Mouse (Mus musculus): ENCODE results near the gene Tor1aip2.

Tor1aip2 gene

GRCm38 (mm10) chr1:156041451-156042241, 6.4 kb downstream of the Tor1aip2 start:
- DNase-seq = no peak

- DNase-seq = no peak
Observed at GRCm38 (mm10) chr1:156042481-156042880, 7.3 kb downstream of the Tor1aip2 start.

GRCm38 (mm10) chr1:156043027-156043426, 7.8 kb downstream of the Tor1aip2 start:
- peak; percentile 74 for DNase-seq

- no peak for DNase-seq
Observed at GRCm38 (mm10) chr1:156044211-156044611, 9.0 kb downstream of the Tor1aip2 start.

GRCm38 (mm10) chr1:156046688-156047087, 11.5 kb downstream of the Tor1aip2 start:
- no peak for DNase-seq

GRCm38 (mm10) chr1:156058207-156058606, 23.0 kb downstream of the Tor1aip2 start:
- no peak for DNase-seq

- no peak for DNase-seq
Observed at GRCm38 (mm10) chr1:156062193-156062592, 27.0 kb downstream of the Tor1aip2 start.

GRCm38 (mm10) chr1:156066133-156066532, 30.9 kb downstream of the Tor1aip2 start:
- DNase-seq = no peak

GRCm38 (mm10) chr1:156070106-156070505, 34.9 kb downstream of the Tor1aip2 start:
- DNase-seq = no peak

- no peak for DNase-seq
Observed at GRCm38 (mm10) chr1:156073169-156073821, 38.1 kb downstream of the Tor1aip2 start.

GRCm38 (mm10) chr1:156074575-156074974, 39.4 kb downstream of the Tor1aip2 start:
- peak; percentile 70 for DNase-seq

GRCm38 (mm10) chr1:156076474-156076873, 41.3 kb downstream of the Tor1aip2 start:
- no peak for DNase-seq

- peak; percentile 18 for DNase-seq
Observed at GRCm38 (mm10) chr1:156077655-156078054, 42.5 kb downstream of the Tor1aip2 start.

- DNase-seq = no peak
Observed at GRCm38 (mm10) chr1:156084603-156085002, 49.4 kb downstream of the Tor1aip2 start.

GRCm38 (mm10) chr1:156085770-156086169, 50.6 kb downstream of the Tor1aip2 start:
- DNase-seq = peak; percentile 78

- DNase-seq = no peak
Observed at GRCm38 (mm10) chr1:156087586-156087985, 52.4 kb downstream of the Tor1aip2 start.

GRCm38 (mm10) chr1:156089561-156089960, 54.4 kb downstream of the Tor1aip2 start:
- DNase-seq = no peak

- DNase-seq = peak; percentile 55
Observed at GRCm38 (mm10) chr1:156090042-156090441, 54.8 kb downstream of the Tor1aip2 start.

- DNase-seq = no peak
Observed at GRCm38 (mm10) chr1:156091811-156092210, 56.6 kb downstream of the Tor1aip2 start.

GRCm38 (mm10) chr1:156103763-156104162, 68.6 kb downstream of the Tor1aip2 start:
- no peak for DNase-seq

GRCm38 (mm10) chr1:156105381-156105780, 70.2 kb downstream of the Tor1aip2 start:
- DNase-seq = no peak

- no peak for DNase-seq
Observed at GRCm38 (mm10) chr1:156107424-156107823, 72.2 kb downstream of the Tor1aip2 start.

GRCm38 (mm10) chr1:156108400-156108799, 73.2 kb downstream of the Tor1aip2 start:
- DNase-seq = peak; percentile 53

- no peak for DNase-seq
Observed at GRCm38 (mm10) chr1:156111090-156111489, 75.9 kb downstream of the Tor1aip2 start.

All from embryo, embryonic 11 days (tissue).